Mouse (Mus musculus) forebrain, postnatal 0 days (tissue): Measurements from ENCODE around the gene Olfr1113. TPM values are rescaled to one million over a fixed set of nuclear protein-coding genes. Genes with fewer than 3 reads are reported as not detected.
"Not testable (repeated sequence)": the region's sequence is repeated elsewhere in the genome, so short reads cannot be mapped to it uniquely, and the experiment has no call there.

Experiments used
- ATAC-seq: fragments of 200-750 bp; cut with Nextera tagmentation; 2 replicates; pipeline ENCODE4 v1.8.0; 2017; ENCODE audit warnings: mild to moderate bottlenecking, moderate library complexity
- DNase-seq: peaks from one replicate; pipeline ENCODE4 v3.0.0-alpha.2; 2015
- H3K27ac ChIP-seq: fragments of 300-500 bp; sonication (generic); 2 replicates; pipeline ENCODE4 v1.5.1; 2014; ENCODE audit warnings: low read depth, mild to moderate bottlenecking, antibody characterized with exemption, low read length, moderate library complexity, mixed read lengths
- H3K27me3 ChIP-seq: fragments of 300-500 bp; sonication (generic); 2 replicates; pipeline ENCODE4 v1.6.1; 2014; ENCODE audit warnings: mild to moderate bottlenecking, low read length, mixed read lengths; ENCODE audit not compliant: insufficient read depth
- H3K36me3 ChIP-seq: fragments of 300-500 bp; sonication (generic); 2 replicates; pipeline ENCODE4 v1.6.1; 2014; ENCODE audit warnings: mild to moderate bottlenecking, moderate library complexity; ENCODE audit not compliant: insufficient read depth
- H3K4me1 ChIP-seq: fragments of 300-500 bp; sonication (generic); 2 replicates; pipeline ENCODE4 v1.6.1; 2014; ENCODE audit warnings: antibody characterized with exemption; ENCODE audit not compliant: insufficient read depth
- H3K4me2 ChIP-seq: fragments of 300-500 bp; sonication (generic); 2 replicates; pipeline ENCODE4 v1.6.1; 2014; ENCODE audit warnings: low read depth, mild to moderate bottlenecking, moderate library complexity
- H3K4me3 ChIP-seq: fragments of 300-500 bp; sonication (generic); 2 replicates; pipeline ENCODE4 v1.5.1; 2014; ENCODE audit warnings: low read depth, low read length, mixed read lengths
- H3K9ac ChIP-seq: fragments of 300-500 bp; sonication (generic); 2 replicates; pipeline ENCODE4 v1.6.1; 2014; ENCODE audit warnings: mild to moderate bottlenecking
- H3K9me3 ChIP-seq: fragments of 300-500 bp; sonication (generic); 2 replicates; pipeline ENCODE4 v1.6.1; 2016; ENCODE audit warnings: low read length
- CTCF ChIP-seq: sonication (generic); IDR thresholded peaks from 2 replicates; pipeline ENCODE4 v1.5.1; 2016; ENCODE audit warnings: antibody characterized with exemption, control low read depth, low read depth
- WGBS: fragments of 180-500 bp; shearing (Covaris S2); extraction: QIAGEN DNeasy Blood & Tissue Kit; methylation state at CpG from one replicate; pipeline ENCODE4 v1.1.7; 2014; 5-methylcytosine and 5-hydroxymethylcytosine counted together
- microRNA-seq, 2 experiments: library from miRNA; unstranded; fragments of <30 nt; microRNA quantifications; one replicate each; pipeline ENCODE4; 2016
- polyA plus RNA-seq: library from polyadenylated mRNA; unstranded; fragments of >200 nt; fragmentation: Nextera tagmentation; extraction: Ambion mirVana; gene quantifications from 2 replicates; pipeline ENCODE4 v1.2.1, GENCODE M21; 2015
- total RNA-seq: library from RNA; depleted of rRNA; stranded (reverse); fragments of >200 nt; gene quantifications from 2 replicates; pipeline ENCODE4 v1.2.3, GENCODE M21; 2014; rRNA removed

The Olfr1113 gene
- total RNA-seq (not detected in 2 replicates), polyA plus RNA-seq (not detected in 2 replicates)

DNA sequence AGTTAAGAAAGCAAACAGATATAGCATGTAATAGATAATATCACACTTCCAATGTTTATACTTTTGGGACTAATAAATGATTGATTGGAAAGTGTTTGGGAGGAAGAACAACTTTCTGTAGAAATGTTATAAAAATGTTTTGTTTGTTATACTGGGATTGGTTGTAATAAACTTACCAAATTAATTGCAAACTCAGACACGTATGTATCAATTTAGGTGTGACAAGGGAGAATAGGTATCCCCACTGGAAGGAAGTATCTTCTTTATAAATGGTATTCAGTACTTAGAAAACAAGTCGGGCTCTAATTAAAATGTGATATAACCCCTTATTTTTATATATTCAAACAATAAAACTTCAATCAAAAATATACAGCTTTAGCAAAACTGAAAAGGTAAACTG is at the start of gene Olfr1113:
TSS of gene Olfr1113 (plus strand) at position 301 of the 400 bp plus-strand sequence.
- Histone ChIP-seq H3K9ac (no peak within 1 kb of the TSS), H3K27ac (no peak within 1 kb of the TSS), H3K9me3 (no peaks in the 10 kb centered on the region), H3K4me3 (no peak within 1 kb of the TSS), H3K4me1 (no peaks in the 10 kb centered on the region), H3K4me2 (no peak within 1 kb of the TSS), H3K27me3 (no peaks in the 10 kb centered on the region), H3K36me3 (no peaks in the 10 kb centered on the region)
- 89% methylated on average over 2 of the region's 2 CpGs for WGBS
- DNase-seq (no peak), ATAC-seq (no peak)
- TF ChIP-seq CTCF, result no peak

DNA sequence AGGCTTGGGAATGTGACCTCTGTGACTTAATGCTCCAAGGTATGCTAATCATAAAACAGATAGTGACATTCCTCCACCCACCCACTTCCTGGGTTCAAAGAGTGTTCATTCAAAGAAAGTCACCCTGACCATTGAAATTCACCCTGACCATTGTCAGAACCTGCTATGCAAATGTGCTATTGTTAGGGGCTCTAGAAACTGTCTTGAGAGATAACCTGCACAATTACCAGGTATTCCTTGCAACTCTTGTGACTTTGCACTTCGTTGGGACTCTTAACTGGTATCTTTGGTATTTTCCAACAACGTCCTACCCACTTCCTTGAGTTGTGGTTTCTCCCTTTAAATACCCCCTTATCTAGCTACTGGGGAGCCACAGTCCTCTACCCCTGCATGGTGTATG is 41.0 kb upstream of the Olfr1113 start:
- not testable (repeated sequence) for H3K9ac ChIP-seq, H3K27me3 ChIP-seq

DNA sequence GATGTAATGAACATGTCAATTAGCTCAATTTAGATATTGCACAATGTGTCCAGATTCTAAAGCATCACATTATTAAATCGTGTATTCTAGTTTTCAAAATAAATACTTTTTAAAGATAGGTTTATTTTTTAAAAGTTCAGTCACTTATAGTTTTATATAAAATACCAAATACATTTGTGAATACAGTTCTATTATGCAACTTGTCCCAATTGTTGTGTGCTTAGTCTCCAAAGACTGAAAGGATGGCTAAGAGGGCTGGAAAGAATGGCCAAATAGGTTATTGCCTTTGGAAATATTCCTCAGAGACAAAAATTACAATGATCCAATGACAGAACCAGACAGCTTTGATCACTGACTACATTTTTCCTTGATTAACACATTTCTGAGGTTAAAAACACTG is 21.3 kb upstream of the Olfr1113 start, which contains the start of gene Olfr1112:
TSS of gene Olfr1112 (plus strand) at position 301 of the 400 bp plus-strand sequence.
- DNase-seq (no peak), ATAC-seq (no peak)
- no peaks in the 10 kb centered on the region for H3K36me3 ChIP-seq
- H3K9me3 ChIP-seq, result no peaks in the 10 kb centered on the region
- no peak within 1 kb of the TSS for H3K27ac ChIP-seq
- no peaks in the 10 kb centered on the region for H3K4me1 ChIP-seq
- H3K4me3 ChIP-seq, result no peak within 1 kb of the TSS
- WGBS, result 84% methylated on average over 1 of the region's 1 CpGs
- TF ChIP-seq CTCF, result no peak
- no peak within 1 kb of the TSS for H3K4me2 ChIP-seq
- H3K27me3 ChIP-seq, result no peaks in the 10 kb centered on the region
- H3K9ac ChIP-seq, result no peak within 1 kb of the TSS

More for the DNA sequence above, 41.0 kb upstream of the Olfr1113 start:
- H3K9me3 ChIP-seq, H3K4me2 ChIP-seq, H3K36me3 ChIP-seq, ATAC-seq, H3K4me1 ChIP-seq, DNase-seq, H3K27ac ChIP-seq, H3K4me3 ChIP-seq: not testable (repeated sequence)
- WGBS, result 82% methylated on average over 2 of the region's 2 CpGs

DNA sequence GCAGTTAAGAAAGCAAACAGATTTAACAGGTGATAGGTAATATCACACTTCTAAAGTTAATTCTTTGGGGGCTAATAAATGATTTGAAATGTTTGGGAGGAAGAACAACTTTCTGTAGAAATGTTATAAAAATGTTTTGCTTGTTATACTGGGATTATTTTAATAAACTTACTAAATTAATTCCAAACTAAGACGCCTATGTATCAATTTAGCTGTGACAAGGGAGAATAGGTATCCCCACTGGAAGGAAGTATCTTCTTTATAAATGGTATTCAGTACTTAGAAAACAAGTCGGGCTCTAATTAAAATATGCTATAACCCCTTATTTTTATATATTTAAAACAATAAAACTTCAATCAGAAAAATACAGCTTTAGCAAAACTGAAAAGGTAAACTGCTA is 38.9 kb downstream of the Olfr1113 start, which contains the start of gene Olfr1115:
TSS of gene Olfr1115 (plus strand) at position 301 of the 400 bp plus-strand sequence.
- DNase-seq (no peak), ATAC-seq (no peak)
- no peak for TF ChIP-seq CTCF
- no peaks in the 10 kb centered on the region for H3K36me3 ChIP-seq
- 88% methylated on average over 2 of the region's 2 CpGs for WGBS
- H3K27me3 ChIP-seq, result no peaks in the 10 kb centered on the region
- no peak within 1 kb of the TSS for H3K27ac ChIP-seq
- no peak within 1 kb of the TSS for H3K9ac ChIP-seq
- H3K4me1 ChIP-seq, result no peaks in the 10 kb centered on the region
- H3K4me2 ChIP-seq, result no peak within 1 kb of the TSS
- no peak within 1 kb of the TSS for H3K4me3 ChIP-seq
- H3K9me3 ChIP-seq, result no peaks in the 10 kb centered on the region

Small RNAs within 50 kb of the gene (microRNA-seq; reads per million reads assigned to microRNA genes)
- 0 reads per million in 2 experiments for gene Gm27438

Other genes starting within 250 kb of the Olfr1113 start
- gene Olfr1099, start 248.3 kb upstream of the Olfr1113 start, total RNA-seq, result not detected in 2 replicates
- not detected in 2 replicates for gene Olfr1099, start 248.3 kb upstream of the Olfr1113 start, polyA plus RNA-seq
- gene Olfr1100, start 229.0 kb upstream of the Olfr1113 start, total RNA-seq, result not detected in 2 replicates
- gene Olfr1100, start 229.0 kb upstream of the Olfr1113 start, polyA plus RNA-seq, result not detected in 2 replicates
- gene Olfr1101, start 217.7 kb upstream of the Olfr1113 start, total RNA-seq, result not detected in 2 replicates
- gene Olfr1101, start 217.7 kb upstream of the Olfr1113 start, polyA plus RNA-seq, result not detected in 2 replicates
- gene Olfr1102, start 210.6 kb upstream of the Olfr1113 start, total RNA-seq, result not detected in 2 replicates
- gene Olfr1102, start 210.6 kb upstream of the Olfr1113 start, polyA plus RNA-seq, result not detected in 2 replicates
- not detected in 2 replicates for gene Olfr1104, start 181.9 kb upstream of the Olfr1113 start, total RNA-seq
- not detected in 2 replicates for gene Olfr1104, start 181.9 kb upstream of the Olfr1113 start, polyA plus RNA-seq
- not detected in 2 replicates for gene Olfr1105, start 172.4 kb upstream of the Olfr1113 start, total RNA-seq
- not detected in 2 replicates for gene Olfr1105, start 172.4 kb upstream of the Olfr1113 start, polyA plus RNA-seq
- gene Olfr1106, start 156.7 kb upstream of the Olfr1113 start, total RNA-seq, result not detected in 2 replicates
- gene Olfr1106, start 156.7 kb upstream of the Olfr1113 start, polyA plus RNA-seq, result not detected in 2 replicates
- gene Olfr1107, start 133.2 kb upstream of the Olfr1113 start, total RNA-seq, result not detected in 2 replicates
- gene Olfr1107, start 133.2 kb upstream of the Olfr1113 start, polyA plus RNA-seq, result not detected in 2 replicates
- not detected in 2 replicates for gene Olfr1109, start 113.0 kb upstream of the Olfr1113 start, total RNA-seq
- gene Olfr1109, start 113.0 kb upstream of the Olfr1113 start, polyA plus RNA-seq, result not detected in 2 replicates
- gene Olfr259, start 94.4 kb upstream of the Olfr1113 start, total RNA-seq, result not detected in 2 replicates
- not detected in 2 replicates for gene Olfr259, start 94.4 kb upstream of the Olfr1113 start, polyA plus RNA-seq
- gene Olfr1110, start 68.7 kb upstream of the Olfr1113 start, total RNA-seq, result not detected in 2 replicates
- gene Olfr1110, start 68.7 kb upstream of the Olfr1113 start, polyA plus RNA-seq, result not detected in 2 replicates
- gene Olfr1111, start 56.3 kb upstream of the Olfr1113 start, total RNA-seq, result not detected in 2 replicates
- gene Olfr1111, start 56.3 kb upstream of the Olfr1113 start, polyA plus RNA-seq, result not detected in 2 replicates
- not detected in 2 replicates for gene Olfr1112, start 21.2 kb upstream of the Olfr1113 start, total RNA-seq
- not detected in 2 replicates for gene Olfr1112, start 21.2 kb upstream of the Olfr1113 start, polyA plus RNA-seq
- gene Olfr1115, start 39.0 kb downstream of the Olfr1113 start, total RNA-seq, result not detected in 2 replicates
- not detected in 2 replicates for gene Olfr1115, start 39.0 kb downstream of the Olfr1113 start, polyA plus RNA-seq
- gene Olfr1116, start 58.6 kb downstream of the Olfr1113 start, total RNA-seq, result not detected in 2 replicates
- gene Olfr1116, start 58.6 kb downstream of the Olfr1113 start, polyA plus RNA-seq, result not detected in 2 replicates
- not detected in 2 replicates for gene Olfr1118, start 98.6 kb downstream of the Olfr1113 start, total RNA-seq
- gene Olfr1118, start 98.6 kb downstream of the Olfr1113 start, polyA plus RNA-seq, result not detected in 2 replicates
- gene Olfr1120, start 145.8 kb downstream of the Olfr1113 start, total RNA-seq, result not detected in 2 replicates
- gene Olfr1120, start 145.8 kb downstream of the Olfr1113 start, polyA plus RNA-seq, result not detected in 2 replicates
- gene Olfr1121, start 160.9 kb downstream of the Olfr1113 start, total RNA-seq, result not detected in 2 replicates
- gene Olfr1121, start 160.9 kb downstream of the Olfr1113 start, polyA plus RNA-seq, result not detected in 2 replicates
- gene Olfr1122, start 176.9 kb downstream of the Olfr1113 start, total RNA-seq, result not detected in 2 replicates
- not detected in 2 replicates for gene Olfr1122, start 176.9 kb downstream of the Olfr1113 start, polyA plus RNA-seq
- gene Olfr1123, start 207.7 kb downstream of the Olfr1113 start, total RNA-seq, result not detected in 2 replicates
- gene Olfr1123, start 207.7 kb downstream of the Olfr1113 start, polyA plus RNA-seq, result not detected in 2 replicates
- gene Olfr1124, start 221.3 kb downstream of the Olfr1113 start, total RNA-seq, result not detected in 2 replicates
- gene Olfr1124, start 221.3 kb downstream of the Olfr1113 start, polyA plus RNA-seq, result 0.08 TPM in 2 replicates
- gene Olfr1126, start 245.0 kb downstream of the Olfr1113 start, total RNA-seq, result not detected in 2 replicates
- not detected in 2 replicates for gene Olfr1126, start 245.0 kb downstream of the Olfr1113 start, polyA plus RNA-seq